Mouse (Mus musculus): ENCODE data around the gene Mepce. TPM values are rescaled to one million over a fixed set of nuclear protein-coding genes. Genes with fewer than 3 reads are reported as not detected.
A peak's percentile ranks its signal among the peaks of the same experiment; 100 is the strongest.

The Mepce gene
- polyA plus RNA-seq, 1 experiment, result 81.9 TPM

- WGBS, result 78% methylated on average over 3 of the region's 3 CpGs
- no peak for DNase-seq
Measured at GRCm38 (mm10) chr5:137766270-137766669, 21.2 kb downstream of the Mepce start.

GRCm38 (mm10) chr5:137764609-137765340 is 22.7 kb downstream of the Mepce start:
- 78% methylated on average over 9 of the region's 9 CpGs for WGBS

More at GRCm38 (mm10) chr5:137766270-137766669, 21.2 kb downstream of the Mepce start:
- Histone ChIP-seq H3K4me3 (ENCODE audit: control insufficient read depth, insufficient read depth, low read length) (no peak overlapping the region), H3K27me3 (ENCODE audit: control insufficient read depth, insufficient read depth, low read length) (no peaks in the 10 kb centered on the region), H3K4me1 (replicated peaks; ENCODE audit: control insufficient read depth, insufficient read depth, low read length) (0 out of 2 replicates have a peak, but pooled peaks cover 2% of the 10 kb centered on the region), H3K36me3 (ENCODE audit: control insufficient read depth, insufficient read depth, low read length) (no peaks in the 10 kb centered on the region), H3K27ac (ENCODE audit: control insufficient read depth, insufficient read depth, low read length) (no peak overlapping the region)
- TF ChIP-seq CTCF (IDR thresholded peaks at IDR 0.05; ENCODE audit: borderline replicate concordance, control insufficient read depth, extremely low read depth, insufficient read depth, low read length, poor library complexity) (no peak), POLR2A (IDR thresholded peaks at IDR 0.05; ENCODE audit: control insufficient read depth, extremely low read depth, insufficient read depth, low read length, poor library complexity) (no peak)

DNA sequence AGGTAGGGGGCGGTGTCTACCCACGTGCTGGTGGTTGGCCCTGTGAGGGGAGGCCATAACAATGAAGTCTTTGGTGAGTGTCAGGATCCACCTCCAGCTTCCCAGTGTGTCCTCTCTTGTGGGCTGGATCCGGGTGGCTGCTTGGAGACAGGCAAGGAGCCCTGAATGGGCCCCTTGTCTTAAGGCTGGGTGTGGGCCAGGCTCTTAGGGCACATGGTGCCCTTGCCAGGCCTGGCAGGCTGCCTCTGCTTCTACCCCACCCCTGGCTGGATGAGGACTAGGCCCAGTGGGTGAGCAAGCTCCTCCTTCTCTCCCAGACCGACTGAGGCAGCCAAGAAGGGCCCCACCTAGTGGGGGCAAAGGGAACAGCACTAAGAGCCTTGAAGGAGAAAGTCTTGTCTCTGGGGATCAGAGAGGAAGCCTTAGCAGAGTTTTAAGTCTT is 27.5 kb downstream of the Mepce start:
- Histone ChIP-seq H3K36me3 (ENCODE audit: control insufficient read depth, insufficient read depth, low read length) (peaks cover 38% of the 10 kb centered on the region), H3K4me1 (replicated peaks; ENCODE audit: control insufficient read depth, insufficient read depth, low read length) (peaks cover 10% of the 10 kb centered on the region; the same call in 1 of the 2 replicates), H3K27ac (ENCODE audit: control insufficient read depth, insufficient read depth, low read length) (no peak overlapping the region), H3K4me3 (ENCODE audit: control insufficient read depth, insufficient read depth, low read length) (no peak overlapping the region), H3K27me3 (ENCODE audit: control insufficient read depth, insufficient read depth, low read length) (no peaks in the 10 kb centered on the region)
- TF ChIP-seq POLR2A (IDR thresholded peaks at IDR 0.05; ENCODE audit: control insufficient read depth, extremely low read depth, insufficient read depth, low read length, poor library complexity), result no peak
- peak; percentile 85 for TF ChIP-seq CTCF (IDR thresholded peaks at IDR 0.05; ENCODE audit: borderline replicate concordance, control insufficient read depth, extremely low read depth, insufficient read depth, low read length, poor library complexity)
- peak; percentile 86 for DNase-seq
- WGBS, result 59% methylated on average over 4 of the region's 4 CpGs

More at GRCm38 (mm10) chr5:137764609-137765340, 22.7 kb downstream of the Mepce start:
- no peaks in the 10 kb centered on the region for H3K27me3 ChIP-seq (ENCODE audit: control insufficient read depth, insufficient read depth, low read length)
- no peak overlapping the region for H3K4me3 ChIP-seq (ENCODE audit: control insufficient read depth, insufficient read depth, low read length)
- no peak for DNase-seq
- H3K27ac ChIP-seq (ENCODE audit: control insufficient read depth, insufficient read depth, low read length), result no peak overlapping the region
- 0 out of 2 replicates have a peak, but pooled peaks cover 2% of the 10 kb centered on the region for H3K4me1 ChIP-seq (replicated peaks; ENCODE audit: control insufficient read depth, insufficient read depth, low read length)
- TF ChIP-seq CTCF (IDR thresholded peaks at IDR 0.05; ENCODE audit: borderline replicate concordance, control insufficient read depth, extremely low read depth, insufficient read depth, low read length, poor library complexity) (no peak), POLR2A (IDR thresholded peaks at IDR 0.05; ENCODE audit: control insufficient read depth, extremely low read depth, insufficient read depth, low read length, poor library complexity) (no peak)
- H3K36me3 ChIP-seq (ENCODE audit: control insufficient read depth, insufficient read depth, low read length), result peaks cover under 1% of the 10 kb centered on the region; the same call in 1 of the 2 replicates

DNA sequence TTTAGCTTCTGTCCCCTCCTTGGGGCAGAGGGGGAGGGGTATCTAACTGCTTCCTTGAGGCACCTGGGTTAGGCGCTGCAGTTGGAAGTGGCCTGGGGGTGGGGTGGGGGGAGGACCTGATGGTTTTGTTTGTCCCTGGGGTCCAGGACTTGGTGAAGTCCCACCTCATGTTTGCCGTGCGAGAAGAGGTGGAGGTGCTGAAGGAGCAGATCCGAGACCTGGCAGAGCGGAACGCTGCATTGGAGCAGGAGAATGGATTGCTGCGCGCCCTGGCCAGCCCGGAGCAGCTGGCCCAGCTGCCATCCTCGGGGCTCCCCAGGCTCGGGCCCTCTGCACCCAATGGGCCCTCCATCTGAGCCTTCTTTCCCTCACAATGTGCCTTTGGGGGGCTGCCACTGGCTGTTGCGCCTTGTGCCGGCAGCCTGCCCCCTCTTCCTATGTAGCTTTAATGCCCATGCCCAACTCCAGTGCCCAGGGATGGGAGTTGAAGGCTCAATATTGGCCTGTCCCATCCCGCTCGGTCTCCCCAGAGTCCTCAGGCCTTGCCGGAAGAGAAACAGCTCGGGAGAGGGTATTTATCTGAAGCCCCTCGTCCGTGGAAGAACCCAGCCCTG is 28.4 kb downstream of the Mepce start:
- Histone ChIP-seq H3K4me3 (ENCODE audit: control insufficient read depth, insufficient read depth, low read length) (no peak overlapping the region), H3K27me3 (ENCODE audit: control insufficient read depth, insufficient read depth, low read length) (no peaks in the 10 kb centered on the region), H3K36me3 (ENCODE audit: control insufficient read depth, insufficient read depth, low read length) (peaks cover 42% of the 10 kb centered on the region), H3K4me1 (replicated peaks; ENCODE audit: control insufficient read depth, insufficient read depth, low read length) (peaks cover 10% of the 10 kb centered on the region; the same call in 1 of the 2 replicates), H3K27ac (ENCODE audit: control insufficient read depth, insufficient read depth, low read length) (no peak overlapping the region)
- TF ChIP-seq POLR2A (IDR thresholded peaks at IDR 0.05; ENCODE audit: control insufficient read depth, extremely low read depth, insufficient read depth, low read length, poor library complexity) (no peak), CTCF (IDR thresholded peaks at IDR 0.05; ENCODE audit: borderline replicate concordance, control insufficient read depth, extremely low read depth, insufficient read depth, low read length, poor library complexity) (no peak)
- WGBS, result 96% methylated on average over 19 of the region's 19 CpGs
- DNase-seq, result no peak

DNA sequence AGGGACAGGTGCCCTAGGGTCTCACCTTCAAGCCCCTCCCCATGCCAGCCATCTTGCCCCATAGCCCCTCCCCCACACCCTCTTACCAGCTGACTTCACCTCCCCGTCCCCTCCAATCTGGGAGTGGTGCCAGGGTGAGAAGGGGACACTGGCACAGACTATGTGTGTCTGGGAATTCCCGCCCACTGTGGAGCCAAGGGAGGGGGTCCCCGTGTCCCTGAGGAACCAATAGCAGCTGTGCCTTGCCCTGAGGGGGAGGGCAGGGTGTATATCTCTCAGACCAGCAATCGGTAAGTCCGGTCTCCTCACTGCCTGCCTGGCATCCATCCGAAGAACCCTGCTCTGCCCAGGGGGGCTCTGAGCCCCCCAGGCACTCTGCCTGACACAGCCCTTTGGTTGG is 29.6 kb downstream of the Mepce start:
- 96% methylated on average over 6 of the region's 6 CpGs for WGBS
- DNase-seq, result no peak
- TF ChIP-seq CTCF (IDR thresholded peaks at IDR 0.05; ENCODE audit: borderline replicate concordance, control insufficient read depth, extremely low read depth, insufficient read depth, low read length, poor library complexity), result no peak
- no peak for TF ChIP-seq POLR2A (IDR thresholded peaks at IDR 0.05; ENCODE audit: control insufficient read depth, extremely low read depth, insufficient read depth, low read length, poor library complexity)
- Histone ChIP-seq H3K36me3 (ENCODE audit: control insufficient read depth, insufficient read depth, low read length) (peaks cover 53% of the 10 kb centered on the region), H3K27ac (ENCODE audit: control insufficient read depth, insufficient read depth, low read length) (no peak overlapping the region), H3K4me1 (replicated peaks; ENCODE audit: control insufficient read depth, insufficient read depth, low read length) (peaks cover 15% of the 10 kb centered on the region), H3K27me3 (ENCODE audit: control insufficient read depth, insufficient read depth, low read length) (no peaks in the 10 kb centered on the region), H3K4me3 (ENCODE audit: control insufficient read depth, insufficient read depth, low read length) (no peak overlapping the region)

DNA sequence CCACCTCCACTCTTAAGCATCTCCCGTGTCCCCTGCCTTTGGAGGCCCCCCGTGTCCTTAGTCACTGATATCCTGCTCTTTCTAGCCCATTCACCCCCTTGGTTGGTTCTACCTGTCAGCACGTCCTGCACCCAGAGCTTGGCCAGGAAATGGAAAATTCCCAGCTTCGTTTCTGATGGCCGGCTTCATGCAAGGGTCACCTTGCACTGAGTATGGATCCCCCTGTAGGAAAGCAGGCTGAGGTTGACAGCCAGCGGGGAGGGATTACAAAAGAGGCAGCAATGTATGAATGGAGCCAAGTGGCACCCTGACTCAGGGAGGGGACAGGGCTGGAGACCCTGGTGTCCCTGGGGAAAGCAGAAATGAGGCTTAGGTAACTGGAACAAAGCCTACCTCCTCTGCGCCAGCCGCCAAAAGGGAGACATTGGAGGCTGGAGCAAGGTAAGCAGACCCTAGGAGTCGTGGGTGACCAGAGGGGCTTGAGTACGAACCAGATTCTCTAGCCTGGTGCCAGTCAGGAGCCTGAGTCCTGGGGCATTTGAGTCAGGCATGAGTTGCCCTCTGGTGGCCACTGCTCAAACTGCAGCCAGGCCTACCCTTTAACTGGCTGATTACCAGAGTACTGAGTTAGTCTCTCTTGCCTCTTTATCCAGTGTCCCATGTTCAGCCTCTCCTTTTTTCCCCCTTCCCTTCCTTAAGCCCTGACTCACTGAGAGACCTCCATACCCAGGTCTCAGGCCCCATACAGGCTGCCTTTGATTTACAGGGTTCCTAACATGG is 30.4 kb downstream of the Mepce start:
- peaks cover 61% of the 10 kb centered on the region for H3K36me3 ChIP-seq (ENCODE audit: control insufficient read depth, insufficient read depth, low read length)
- H3K4me3 ChIP-seq (ENCODE audit: control insufficient read depth, insufficient read depth, low read length), result no peak overlapping the region
- no peaks in the 10 kb centered on the region for H3K27me3 ChIP-seq (ENCODE audit: control insufficient read depth, insufficient read depth, low read length)
- H3K27ac ChIP-seq (ENCODE audit: control insufficient read depth, insufficient read depth, low read length), result no peak overlapping the region
- H3K4me1 ChIP-seq (replicated peaks; ENCODE audit: control insufficient read depth, insufficient read depth, low read length), result peaks cover 17% of the 10 kb centered on the region
- TF ChIP-seq POLR2A (IDR thresholded peaks at IDR 0.05; ENCODE audit: control insufficient read depth, extremely low read depth, insufficient read depth, low read length, poor library complexity) (no peak), CTCF (IDR thresholded peaks at IDR 0.05; ENCODE audit: borderline replicate concordance, control insufficient read depth, extremely low read depth, insufficient read depth, low read length, poor library complexity) (peak; percentile 82)
- peak; percentile 85 for DNase-seq
- 65% methylated on average over 10 of the region's 10 CpGs for WGBS
